Mouse (Mus musculus): ENCODE measurements around the gene Tle6.
A peak's percentile ranks its signal among the peaks of the same experiment; 100 is the strongest.

Tle6 gene

GRCm38 (mm10) chr10:81600738-81601203 lies at the start of gene Tle6:
Gene Tle6 (minus strand): TSS chr10:81601073.
- peak; percentile 95 for DNase-seq

DNA sequence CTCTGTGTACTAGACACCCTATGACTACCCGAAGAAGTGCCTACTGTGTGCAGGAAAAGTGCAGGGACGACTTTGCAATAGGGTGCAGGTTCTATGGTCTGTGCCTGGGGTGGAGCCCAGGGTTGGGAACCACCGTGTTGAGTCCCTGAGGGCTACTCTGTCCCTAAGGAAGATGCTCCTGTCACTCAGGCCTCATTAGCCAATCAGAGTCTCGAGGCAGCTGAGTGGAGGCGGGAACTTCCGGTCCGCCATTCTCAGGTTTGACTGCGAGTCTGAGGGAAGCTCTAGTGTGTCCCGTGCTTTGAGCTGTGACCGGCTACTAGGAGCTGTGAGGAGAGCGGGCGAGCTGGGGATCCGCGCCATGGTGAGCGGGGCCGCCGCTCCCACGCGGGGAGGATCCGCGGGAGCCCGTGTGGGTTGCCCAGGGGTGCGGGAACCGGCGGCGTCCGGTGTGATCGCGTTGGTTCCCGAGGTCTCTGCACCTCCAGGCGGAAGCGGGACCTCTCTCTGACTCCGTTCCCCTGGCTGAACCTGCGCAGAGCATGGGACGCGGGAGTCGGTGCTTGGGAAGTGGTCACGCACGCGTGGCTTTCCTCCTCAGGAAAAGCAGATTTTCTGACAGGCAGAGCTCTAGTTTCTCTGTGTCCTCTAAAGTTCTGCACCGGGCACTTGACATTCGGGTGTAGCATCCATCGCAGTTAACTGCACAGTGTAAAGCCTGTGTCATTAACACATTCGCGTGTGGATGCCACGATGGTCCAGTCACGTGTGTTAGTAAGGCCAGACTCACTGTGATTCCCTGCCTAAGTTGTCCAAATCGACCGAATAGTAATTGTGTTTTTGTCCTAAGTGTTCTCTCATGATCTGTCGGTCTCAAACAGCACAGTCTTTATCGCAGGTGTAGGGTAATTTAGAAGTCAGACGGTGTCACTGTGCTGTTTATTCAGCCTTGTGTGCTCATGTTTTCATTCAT lies 48.2 kb upstream of the Tle6 start, which contains the start of gene Gm10778:
Gm10778 (plus strand) TSS at position 257 of the 973 bp plus-strand sequence.
- peak; percentile 87 for DNase-seq

- DNase-seq, result peak; percentile 54
Measured at GRCm38 (mm10) chr10:81646015-81646555, 45.2 kb upstream of the Tle6 start.

DNA sequence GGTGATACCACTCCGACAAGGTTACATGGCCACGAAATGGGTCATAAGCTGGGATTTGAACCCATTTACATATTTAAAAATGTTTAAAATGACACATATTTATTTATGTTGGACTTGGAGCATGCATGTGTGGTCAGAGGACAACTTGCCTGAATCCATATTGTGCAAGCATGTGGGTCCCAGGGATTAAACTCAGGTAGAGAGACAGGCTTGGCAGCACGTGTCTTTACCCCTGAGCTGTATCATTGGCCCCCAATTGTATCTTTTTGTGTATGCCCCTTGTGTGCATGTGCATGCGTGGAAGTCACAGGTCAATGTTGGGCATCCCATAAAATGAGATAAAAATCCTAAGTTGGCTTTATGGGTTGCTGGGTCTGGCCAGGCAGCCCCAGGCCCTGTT lies 44.5 kb upstream of the Tle6 start:
- DNase-seq, result peak; percentile 28

- peak; percentile 65 for DNase-seq
Measured at GRCm38 (mm10) chr10:81644716-81645115, 43.8 kb upstream of the Tle6 start.

DNA sequence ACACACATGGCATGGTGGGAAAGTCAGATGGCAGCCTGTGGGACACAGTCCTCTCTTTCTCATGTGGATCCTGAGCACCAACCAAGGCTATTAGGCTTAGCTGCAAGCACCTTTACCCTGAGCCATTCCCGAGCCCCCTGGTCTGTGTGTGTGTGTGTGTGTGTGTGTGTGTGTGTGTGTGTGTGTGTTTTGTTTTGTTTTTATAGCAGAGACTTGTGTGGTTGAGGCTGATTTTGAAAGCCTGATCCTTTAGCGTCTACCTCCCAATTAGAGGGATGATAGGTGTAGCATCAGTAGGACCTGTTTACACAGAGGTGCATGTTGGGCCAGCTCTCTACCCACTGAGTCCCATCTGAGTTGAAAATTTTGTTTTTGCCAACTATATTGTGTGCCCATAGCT lies 43.3 kb upstream of the Tle6 start:
- DNase-seq, result peak; percentile 31

DNA sequence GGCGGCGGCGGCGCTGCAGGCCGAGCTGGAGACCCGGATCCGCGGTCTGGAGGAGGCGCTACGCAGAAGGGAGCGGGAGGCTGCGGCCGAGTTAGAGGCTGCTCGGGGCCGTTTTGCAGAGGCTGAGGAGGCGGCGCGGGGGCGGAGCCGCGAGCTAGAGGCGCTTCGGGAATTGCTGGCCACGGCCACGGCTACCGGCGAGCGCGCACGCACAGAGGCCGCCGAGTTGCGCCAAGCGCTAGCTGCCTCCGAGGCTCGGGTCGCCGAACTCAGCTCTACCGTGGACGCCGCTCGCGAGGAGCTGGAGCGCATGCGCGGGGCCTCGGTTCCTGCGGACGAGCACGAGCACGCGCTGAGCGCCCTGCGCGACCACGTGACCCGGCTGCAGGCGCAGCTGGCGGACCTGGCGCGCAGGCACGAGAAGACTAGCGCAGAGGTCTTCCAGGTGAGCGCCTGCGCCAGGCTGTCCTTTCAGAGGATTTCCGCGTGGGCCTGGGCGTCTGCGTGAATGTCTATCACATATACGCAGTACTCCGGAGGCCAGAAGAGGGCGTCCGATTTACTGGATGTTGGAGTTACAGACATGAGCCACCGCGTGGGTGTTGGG lies 42.7 kb upstream of the Tle6 start:
- peak; percentile 99 for DNase-seq

GRCm38 (mm10) chr10:81642648-81643448 lies 42.0 kb upstream of the Tle6 start:
- DNase-seq, result no peak

DNA sequence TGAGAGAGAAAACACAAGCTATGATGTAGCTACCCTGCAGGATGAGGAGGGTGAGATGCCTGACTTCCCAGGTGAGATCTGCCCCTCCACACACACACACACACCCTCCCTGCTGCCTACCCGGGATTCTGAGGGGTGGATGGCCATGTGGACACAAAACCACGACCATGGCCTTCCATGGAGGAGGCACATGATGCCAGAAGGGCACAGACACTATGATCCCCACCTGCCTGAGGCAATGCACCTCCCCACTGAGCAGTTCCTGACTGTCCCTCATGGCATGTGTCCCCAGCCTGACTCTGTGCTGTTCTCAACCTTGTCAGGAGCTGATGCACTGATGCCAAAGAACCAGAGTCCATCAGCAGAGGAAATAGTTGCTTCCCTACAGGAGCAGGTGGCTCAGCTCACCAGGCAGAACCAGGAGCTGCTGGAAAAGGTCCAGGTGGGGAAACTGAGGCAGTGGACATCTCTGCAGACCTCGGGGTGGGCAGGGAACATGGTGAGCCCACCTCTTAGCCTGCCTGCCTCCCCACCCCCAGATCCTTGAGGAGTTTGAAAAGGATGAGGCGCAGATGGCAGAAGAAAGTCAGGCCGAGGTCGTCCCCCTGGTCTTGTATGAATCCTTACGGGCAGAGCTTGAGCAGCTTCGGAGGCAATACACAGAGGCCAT lies 41.2 kb upstream of the Tle6 start:
- DNase-seq, result peak; percentile 76

GRCm38 (mm10) chr10:81641566-81641965 lies 40.7 kb upstream of the Tle6 start:
- DNase-seq, result peak; percentile 35

DNA sequence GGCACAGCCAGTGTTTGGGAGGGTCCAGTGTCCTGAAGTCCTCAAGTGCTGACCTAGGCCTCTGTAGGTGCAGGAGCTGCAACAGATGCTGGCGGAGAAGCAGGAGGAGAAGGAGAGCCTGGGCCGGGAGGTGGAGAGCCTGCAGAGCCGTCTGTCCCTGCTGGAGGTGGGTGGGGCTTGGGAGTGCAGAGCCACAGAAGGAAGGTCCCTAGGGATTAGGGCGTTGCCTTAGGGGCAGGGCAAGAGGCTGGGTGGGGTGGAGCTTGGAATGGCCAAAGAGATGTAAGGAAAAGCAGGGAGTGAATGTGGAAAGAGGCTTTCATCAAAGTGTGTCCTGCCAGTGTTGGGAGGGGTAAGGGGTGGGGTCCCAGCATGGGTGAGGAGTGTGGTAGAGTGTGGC lies 40.0 kb upstream of the Tle6 start:
- peak; percentile 64 for DNase-seq

- DNase-seq, result no peak
Measured at GRCm38 (mm10) chr10:81638101-81638500, 37.2 kb upstream of the Tle6 start.

DNA sequence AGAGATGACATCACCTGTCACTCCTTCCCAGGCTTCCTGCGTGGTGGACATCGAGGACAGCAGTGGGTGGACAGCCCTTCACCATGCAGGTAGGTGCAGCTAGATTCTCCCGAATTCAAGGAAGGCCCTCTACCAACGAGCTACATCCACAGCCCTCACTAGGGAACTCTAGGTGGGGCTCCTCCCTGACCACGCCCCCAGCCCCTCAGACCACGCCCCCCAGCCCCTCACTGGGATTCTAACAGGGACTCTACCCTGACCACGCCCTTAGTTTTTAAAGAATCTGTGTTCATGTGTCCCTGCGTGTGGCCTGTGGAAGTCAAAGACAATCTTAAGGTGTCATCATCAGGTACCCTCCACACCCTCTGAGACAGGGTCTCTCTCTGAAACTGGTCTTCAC lies 35.5 kb upstream of the Tle6 start:
- no peak for DNase-seq

GRCm38 (mm10) chr10:81633253-81634099 lies 32.6 kb upstream of the Tle6 start:
- peak; percentile 87 for DNase-seq

DNA sequence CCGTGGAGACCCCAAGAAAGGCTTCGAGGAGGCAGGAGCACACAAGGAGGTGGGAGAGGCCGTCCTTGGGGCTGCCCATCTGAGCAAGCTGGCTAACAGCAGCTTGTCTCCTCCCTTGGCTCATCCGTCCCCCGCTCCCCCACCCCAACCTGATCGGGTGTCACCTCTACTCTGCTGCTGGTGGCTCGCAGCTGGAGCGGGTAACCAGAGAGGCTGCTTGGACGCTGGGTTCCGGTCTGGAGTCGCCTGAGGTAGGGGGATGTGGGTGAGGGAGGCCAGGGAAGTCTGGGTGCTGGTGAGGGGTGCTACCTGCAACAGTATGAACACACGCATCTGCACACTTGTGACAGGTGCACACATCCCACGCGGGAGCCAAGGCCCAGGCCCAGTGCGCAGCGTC lies 27.5 kb upstream of the Tle6 start, which contains the start of gene Ankrd24:
Ankrd24 (plus strand) TSS at position 151 of the 400 bp plus-strand sequence.
- peak; percentile 69 for DNase-seq

DNA sequence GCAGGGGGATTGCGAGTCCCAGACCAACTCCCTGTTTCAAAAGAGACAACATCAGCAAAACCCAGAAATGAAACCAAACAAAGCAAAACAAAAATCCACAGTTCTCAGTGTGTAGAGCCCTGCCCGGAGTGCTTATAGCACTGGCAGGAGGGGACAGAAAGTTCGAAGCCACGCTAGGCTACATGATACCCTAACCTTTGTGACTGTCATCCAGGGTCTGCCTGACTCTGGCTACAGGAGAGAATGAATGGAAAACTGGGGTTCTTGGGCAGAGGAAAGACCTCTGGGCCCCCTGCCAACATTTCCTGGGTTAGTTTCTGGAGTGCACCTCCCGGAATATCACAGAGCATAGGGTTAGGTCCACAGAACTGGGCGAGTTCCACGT lies 27.0 kb upstream of the Tle6 start:
- DNase-seq, result peak; percentile 75

DNA sequence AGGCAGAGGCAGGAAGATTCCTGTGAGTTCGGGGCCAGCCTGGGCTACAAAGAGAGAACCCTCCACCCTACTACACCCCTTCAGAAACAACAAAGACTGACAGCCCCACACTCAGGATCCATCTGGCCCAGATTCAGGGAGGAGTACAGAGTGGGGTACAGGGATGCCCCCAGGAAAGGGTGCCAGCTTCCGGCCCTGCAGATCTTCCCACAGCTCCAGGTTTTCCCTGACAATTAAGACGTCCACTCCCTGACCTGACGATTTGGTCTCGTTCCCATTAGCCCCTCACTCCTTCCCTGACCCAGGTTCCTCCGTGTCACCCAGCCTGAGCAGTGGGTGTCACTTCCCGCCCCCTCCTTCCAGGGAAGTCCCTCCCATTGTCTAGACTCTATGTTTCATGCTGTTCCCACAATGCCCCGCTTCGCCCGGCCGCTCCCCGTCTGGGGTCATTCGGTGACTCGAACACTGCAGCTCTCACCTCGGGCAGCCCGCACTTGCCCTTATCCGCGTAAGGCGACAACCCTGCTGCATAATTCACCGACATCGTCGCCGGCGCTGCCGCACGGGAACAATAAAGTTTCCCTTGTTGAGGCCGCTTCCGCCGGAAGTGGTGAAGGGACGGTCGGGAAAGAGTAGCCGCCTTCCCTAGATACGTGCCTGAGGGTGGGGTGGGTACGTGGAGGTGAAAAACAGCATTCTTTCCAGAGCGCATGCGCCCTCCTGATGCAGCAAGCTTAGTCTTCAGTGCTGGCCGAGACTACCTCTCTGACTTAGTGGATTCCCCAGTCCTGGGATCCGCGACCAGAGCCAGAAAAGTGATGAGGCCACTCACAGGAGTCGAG lies 26.3 kb upstream of the Tle6 start, which contains the start of gene Sirt6:
Sirt6 (minus strand) TSS at position 804 of the 842 bp plus-strand sequence.
- peak; percentile 98 for DNase-seq

DNA sequence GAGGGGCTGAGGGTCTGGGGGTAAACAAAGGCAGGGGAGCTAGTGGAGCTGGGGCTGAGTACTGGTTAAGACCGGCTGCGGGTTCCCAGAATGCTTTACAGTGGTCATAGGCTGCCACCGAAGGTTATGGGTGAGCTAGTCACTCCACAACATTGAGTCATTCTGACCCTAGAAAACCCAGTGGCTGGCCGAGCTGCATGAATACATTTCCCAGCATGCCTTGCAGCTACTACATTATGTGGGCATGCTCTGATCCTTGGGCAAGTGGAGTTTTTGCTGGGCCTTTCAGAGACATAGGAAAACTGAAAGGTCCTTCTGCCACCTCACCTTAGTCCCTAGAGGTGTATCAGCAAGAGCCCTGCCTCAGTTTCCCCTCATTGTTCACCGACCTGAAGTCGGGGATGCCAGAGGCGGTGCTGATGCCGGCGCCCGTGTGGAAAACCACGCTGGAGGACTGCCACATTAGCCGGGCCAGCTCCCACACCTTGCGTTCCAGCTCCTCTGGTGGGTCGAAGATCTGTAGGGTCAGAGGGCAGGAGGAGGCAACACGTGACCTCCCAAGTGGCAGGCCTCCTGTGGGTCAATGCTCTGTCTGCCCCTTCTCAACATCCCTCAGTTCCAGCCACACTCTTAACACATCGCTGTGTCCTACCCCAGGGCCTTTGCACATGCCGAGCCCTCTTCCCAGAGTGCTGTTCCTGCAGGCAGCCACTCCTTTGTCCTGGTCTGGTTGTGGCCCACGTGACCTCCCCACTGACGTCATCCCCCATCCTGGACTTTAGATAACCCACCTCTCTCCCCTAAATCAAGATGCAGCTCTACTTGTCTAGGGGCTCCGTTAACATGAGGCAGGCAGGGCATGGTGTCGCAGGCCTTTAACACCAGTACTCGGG lies 25.5 kb upstream of the Tle6 start:
- DNase-seq, result peak; percentile 70

- DNase-seq, result no peak
Measured at GRCm38 (mm10) chr10:81623441-81623840, 22.6 kb upstream of the Tle6 start.
